7 mouse cellular contexts compared by ENCODE assay signal in the genomic region with DNA sequence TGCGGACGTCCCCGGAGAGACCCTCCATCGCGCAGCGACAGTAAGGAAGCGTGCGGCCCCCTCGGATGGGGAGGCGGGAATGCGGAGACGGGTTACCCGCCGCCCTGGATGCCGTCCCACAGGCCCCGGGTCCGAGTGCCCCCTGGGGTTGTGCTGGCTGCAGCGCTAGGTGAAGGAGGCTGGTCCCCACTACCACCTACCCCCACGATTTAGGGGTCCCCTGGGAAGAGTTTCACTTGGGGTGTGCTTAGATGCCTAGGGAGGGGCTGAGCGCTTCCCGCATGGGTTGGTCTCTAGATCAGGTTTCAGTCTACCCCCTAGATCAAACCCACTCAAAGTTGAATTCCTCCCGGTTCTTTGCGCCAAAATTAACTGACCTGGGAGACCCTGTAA. TPM values are rescaled to one million over a fixed set of nuclear protein-coding genes. Genes with fewer than 3 reads are reported as not detected.
DNase-seq lines count a peak whose midpoint lies in the region; ATAC-seq and TF ChIP-seq lines count a peak whose summit lies in the region.

No protein-coding gene starts in this region.

- H3K27me3 ChIP-seq in spleen, adult 2 months (ENCODE audit: control insufficient read depth, insufficient read depth, low read length), result peaks cover 7% of the 10 kb centered on the region; the same call in 1 of the 2 replicates
- H3K27me3 ChIP-seq in limb, embryonic 14.5 days (ENCODE audit: control insufficient read depth, insufficient read depth, low read length), result no peaks in the 10 kb centered on the region
- no peaks in the 10 kb centered on the region for H3K27me3 ChIP-seq in stomach, postnatal 0 days (ENCODE audit: control insufficient read depth, insufficient read depth, low read length)

- no peaks in the 10 kb centered on the region for H3K36me3 ChIP-seq in spleen, adult 2 months (ENCODE audit: control insufficient read depth, insufficient read depth, low read length)
- peaks cover 14% of the 10 kb centered on the region for H3K36me3 ChIP-seq in limb, embryonic 14.5 days (ENCODE audit: control insufficient read depth, insufficient read depth, low read length)
- H3K36me3 ChIP-seq in stomach, postnatal 0 days (ENCODE audit: control insufficient read depth, insufficient read depth, low read length), result no peaks in the 10 kb centered on the region

- no peak overlapping the region for H3K27ac ChIP-seq in spleen, adult 2 months (ENCODE audit: insufficient read depth, low read length)
- peak overlapping the region; percentile 68; the same call in 1 of the 2 replicates for H3K27ac ChIP-seq in limb, embryonic 14.5 days (replicated peaks; ENCODE audit: low read depth, low read length)
- H3K27ac ChIP-seq in stomach, postnatal 0 days (replicated peaks), result no peak overlapping the region

- TF ChIP-seq EP300 in stomach, postnatal 0 days (optimal IDR thresholded peaks at IDR 0.05), result no peak

- peak; percentile 8; the same call in 1 of the 2 replicates for ATAC-seq in erythroid progenitor cell, adult 5-6 weeks (replicated peaks; ENCODE audit: low FRiP score, poor library complexity, severe bottlenecking)
- ATAC-seq in limb, embryonic 14.5 days (ENCODE audit: low FRiP score, low read depth), result no peak; the same call in 1 of the 2 replicates
- ATAC-seq in stomach, postnatal 0 days (ENCODE audit: low FRiP score, low TSS enrichment), result no peak; the same call in 1 of the 2 replicates

- H3K9me3 ChIP-seq in limb, embryonic 14.5 days (ENCODE audit: control insufficient read depth, low read length), result no peaks in the 10 kb centered on the region
- H3K9me3 ChIP-seq in stomach, postnatal 0 days (ENCODE audit: control insufficient read depth, low read length), result no peaks in the 10 kb centered on the region

- TF ChIP-seq CTCF in spleen, adult 2 months (IDR thresholded peaks at IDR 0.05; ENCODE audit: extremely low read depth, insufficient read depth, insufficient read length, insufficient replicate concordance), result no peak
- TF ChIP-seq CTCF in stomach, postnatal 0 days (IDR thresholded peaks at IDR 0.05; ENCODE audit: low read depth), result no peak

- peak overlapping the region; percentile 93 for H3K4me2 ChIP-seq in limb, embryonic 14.5 days (replicated peaks; ENCODE audit: low read depth, low read length, severe bottlenecking)
- H3K4me2 ChIP-seq in stomach, postnatal 0 days (replicated peaks; ENCODE audit: low read depth), result peak overlapping the region; percentile 98

- H3K9ac ChIP-seq in limb, embryonic 14.5 days (ENCODE audit: low read depth, low read length, severe bottlenecking), result peak overlapping the region; percentile 73
- H3K9ac ChIP-seq in stomach, postnatal 0 days (ENCODE audit: low read length), result peak overlapping the region; percentile 68

- DNase-seq in spleen, adult 2 months (ENCODE audit: low read depth in 1 of 2, low spot score in 2 of 2), result no peak
- DNase-seq in spleen, adult 18-20 months, result no peak
- DNase-seq in limb, embryonic 14.5 days (ENCODE audit: low spot score), result peak; percentile 18
- DNase-seq in stomach, postnatal 0 days (ENCODE audit: low spot score), result no peak
- no peak for DNase-seq in yolk sac, embryonic 10.5 days (ENCODE audit: low spot score)
- DNase-seq in cerebellum, adult 9-11 months, result no peak

- WGBS in spleen, adult 2 months, result under 1% methylated on average over 23 of the region's 23 CpGs
- 0% methylated on average over 23 of the region's 23 CpGs for WGBS in limb, embryonic 14.5 days
- WGBS in stomach, postnatal 0 days, result under 1% methylated on average over 23 of the region's 23 CpGs

- H3K4me3 ChIP-seq in spleen, adult 2 months (ENCODE audit: extremely low read depth, insufficient read depth, insufficient read length), result peak overlapping the region; percentile 98
- H3K4me3 ChIP-seq in limb, embryonic 14.5 days (replicated peaks; ENCODE audit: low read length), result peak overlapping the region; percentile 80
- H3K4me3 ChIP-seq in stomach, postnatal 0 days (ENCODE audit: low read depth, low read length), result peak overlapping the region; percentile 75

- no peak for TF ChIP-seq POLR2A in spleen, adult 2 months (IDR thresholded peaks at IDR 0.05; ENCODE audit: low read depth, low read length)
- no peak for TF ChIP-seq POLR2A in limb, embryonic 14.5 days (IDR thresholded peaks at IDR 0.05; ENCODE audit: borderline replicate concordance, extremely low read depth, insufficient read depth, insufficient read length)

- peaks cover 5% of the 10 kb centered on the region; the same call in 1 of the 2 replicates for H3K4me1 ChIP-seq in spleen, adult 2 months (ENCODE audit: control insufficient read depth, insufficient read depth, insufficient read length)
- H3K4me1 ChIP-seq in limb, embryonic 14.5 days (ENCODE audit: control insufficient read depth, insufficient read depth, low read length), result peaks cover 16% of the 10 kb centered on the region
- no peaks in the 10 kb centered on the region; the same call in 1 of the 2 replicates for H3K4me1 ChIP-seq in stomach, postnatal 0 days (replicated peaks; ENCODE audit: control insufficient read depth, insufficient read depth)

RNA-seq across cellular contexts. Expression of gene E2f7, which starts 0.4 kb away (rescaled TPM):
- 0.69 and 1.7 TPM in 2 replicates for polyA plus RNA-seq in spleen, adult 2 months (2012; rRNA removed)
- total RNA-seq in erythroid progenitor cell, adult 5-6 weeks (2015; ENCODE audit: low replicate concordance), result 48.7 and 73.8 TPM in 2 replicates
- total RNA-seq in erythroid progenitor cell, adult 5-6 weeks (2017; ENCODE audit: low replicate concordance), result 42.1 and 47.7 TPM in 2 replicates
- 8.4 and 8.5 TPM in 2 replicates for polyA plus RNA-seq in limb, embryonic 14.5 days (2012; rRNA removed)
- 17.2 and 23.0 TPM in 2 replicates for polyA plus RNA-seq in limb, embryonic 14.5 days (2014; fragmentation: Nextera tagmentation; extraction: Ambion mirVana)
- polyA plus RNA-seq in stomach, postnatal 0 days (2015; fragmentation: Nextera tagmentation; extraction: Ambion mirVana), result 3.3 and 5.4 TPM in 2 replicates
